Mouse (Mus musculus) CH12.LX (cell line): Measurements from ENCODE around the gene Syde1. TPM values are rescaled to one million over a fixed set of nuclear protein-coding genes. Genes with fewer than 3 reads are reported as not detected.

ENCODE experiments used
- DNase-seq: peaks from one replicate; pipeline ENCODE4 v3.0.0-alpha.2; 2013; ENCODE audit errors: extremely low read depth
- H3K27ac ChIP-seq: 2 replicates; pipeline ENCODE4 v1.5.1; 2012; ENCODE audit warnings: low read depth, mild to moderate bottlenecking, control low read depth, moderate library complexity; ENCODE audit not compliant: insufficient read depth
- H3K27me3 ChIP-seq: replicated peaks from 2 replicates; pipeline ENCODE3; 2012; ENCODE audit warnings: inconsistent platforms
- H3K36me3 ChIP-seq, 2 experiments: replicated peaks in 1 of 2; 2 replicates each; pipeline versions ENCODE3 to v1.6.1; 2012; ENCODE audit warnings: inconsistent platforms in 1 of 2, low read length in 1 of 2, mild to moderate bottlenecking in 1 of 2, mixed read lengths in 1 of 2, moderate library complexity in 1 of 2; ENCODE audit not compliant: control insufficient read depth in 1 of 2, insufficient read depth in 1 of 2
- H3K4me1 ChIP-seq, 2 experiments: 2 replicates each; pipeline ENCODE4 v1.6.1; 2012; ENCODE audit warnings: inconsistent platforms in 1 of 2, moderate library complexity in 1 of 2; ENCODE audit not compliant: insufficient read depth in 2 of 2, control insufficient read depth in 1 of 2
- H3K4me2 ChIP-seq: 2 replicates; pipeline ENCODE4 v1.6.1; 2012; ENCODE audit warnings: low read depth, mild to moderate bottlenecking, control low read depth; ENCODE audit not compliant: poor library complexity, insufficient read depth, severe bottlenecking
- H3K4me3 ChIP-seq, 3 experiments: fragments of 150-350 bp in 1 of 3; sonication (generic) in 1 of 3; replicated peaks in 1 of 3; 2 replicates each; pipeline versions ENCODE3 to v1.5.1; 2011 to 2012; ENCODE audit warnings: low read depth in 2 of 3, low read length in 2 of 3, mild to moderate bottlenecking in 2 of 3, moderate library complexity in 2 of 3, control low read depth in 1 of 3, improper control_type of control experiment in 1 of 3, inconsistent platforms in 1 of 3, mixed read lengths in 1 of 3; ENCODE audit not compliant: poor library complexity in 1 of 3
- H3K79me2 ChIP-seq: replicated peaks from 2 replicates; pipeline ENCODE4 v1.6.1; 2012; ENCODE audit warnings: mild to moderate bottlenecking, moderate library complexity; ENCODE audit not compliant: control insufficient read depth, poor library complexity, insufficient read depth, severe bottlenecking; ENCODE audit errors: extremely low read depth
- H3K9ac ChIP-seq: 2 replicates; pipeline ENCODE4 v1.6.1; 2012; ENCODE audit warnings: low read depth, mild to moderate bottlenecking, control low read depth, moderate library complexity; ENCODE audit not compliant: insufficient read depth
- H3K9me3 ChIP-seq: replicated peaks from 2 replicates; pipeline ENCODE3; 2012; ENCODE audit warnings: low read length, inconsistent platforms, mixed read lengths
- CHD1 ChIP-seq: IDR thresholded peaks from 2 replicates; pipeline ENCODE4 v1.6.1; 2012; ENCODE audit warnings: low read depth, low read length, improper control_type of control experiment, inconsistent platforms
- ELF1 ChIP-seq: IDR thresholded peaks from 2 replicates; pipeline ENCODE4 v1.6.1; 2014; ENCODE audit warnings: low read depth, mild to moderate bottlenecking, inconsistent platforms, low read length, improper control_type of control experiment
- ETS1 ChIP-seq: conservative IDR thresholded peaks from 2 replicates; pipeline ENCODE4 v1.6.1; 2012; ENCODE audit warnings: low read depth, mild to moderate bottlenecking, inconsistent platforms, low read length, improper control_type of control experiment, moderate library complexity
- GABPA ChIP-seq: IDR thresholded peaks from 2 replicates; pipeline ENCODE4 v1.6.1; 2012; ENCODE audit warnings: low read depth, low read length, improper control_type of control experiment, inconsistent platforms; ENCODE audit not compliant: insufficient replicate concordance
- HCFC1 ChIP-seq: IDR thresholded peaks from 2 replicates; pipeline ENCODE4 v1.6.1; 2012; ENCODE audit warnings: low read depth, mild to moderate bottlenecking, inconsistent platforms, low read length, improper control_type of control experiment
- JUN ChIP-seq: IDR thresholded peaks from 2 replicates; pipeline ENCODE4 v1.6.1; 2011; ENCODE audit warnings: low read depth, mild to moderate bottlenecking, low read length, improper control_type of control experiment, moderate library complexity; ENCODE audit not compliant: insufficient read depth
- JUND ChIP-seq: conservative IDR thresholded peaks from 2 replicates; pipeline ENCODE4 v1.6.1; 2011; ENCODE audit warnings: low read depth, low read length, improper control_type of control experiment
- MAX ChIP-seq: IDR thresholded peaks from 2 replicates; pipeline ENCODE4 v1.6.1; 2011; ENCODE audit warnings: low read length, improper control_type of control experiment
- MAZ ChIP-seq: IDR thresholded peaks from 2 replicates; pipeline ENCODE4 v1.6.1; 2012; ENCODE audit warnings: low read depth, mild to moderate bottlenecking, inconsistent platforms, low read length, improper control_type of control experiment, moderate library complexity
- MXI1 ChIP-seq: IDR thresholded peaks from 2 replicates; pipeline ENCODE4 v1.6.1; 2011; ENCODE audit warnings: mild to moderate bottlenecking, low read depth, low read length, improper control_type of control experiment
- MYC ChIP-seq: IDR thresholded peaks from 2 replicates; pipeline ENCODE4 v1.6.1; 2011; ENCODE audit warnings: low read depth, mild to moderate bottlenecking, improper control_type of control experiment, low read length
- NELFE ChIP-seq: IDR thresholded peaks from 2 replicates; pipeline ENCODE4 v1.6.1; 2011; ENCODE audit warnings: low read depth, low read length, improper control_type of control experiment
- PAX5 ChIP-seq: IDR thresholded peaks from 2 replicates; pipeline ENCODE4 v1.6.1; 2012; ENCODE audit warnings: low read length, inconsistent platforms, mixed read lengths
- POLR2A ChIP-seq: IDR thresholded peaks from 2 replicates; pipeline ENCODE4 v1.6.1; 2011; ENCODE audit warnings: low read depth, mild to moderate bottlenecking, improper control_type of control experiment, low read length
- POLR2AphosphoS2 ChIP-seq: IDR thresholded peaks from 2 replicates; pipeline ENCODE4 v1.6.1; 2011; ENCODE audit warnings: low read depth, low read length, improper control_type of control experiment
- RAD21 ChIP-seq: IDR thresholded peaks from 2 replicates; pipeline ENCODE4 v1.6.1; 2011; ENCODE audit warnings: low read depth, mild to moderate bottlenecking, low read length, improper control_type of control experiment, moderate library complexity
- SIN3A ChIP-seq: IDR thresholded peaks from 2 replicates; pipeline ENCODE4 v1.6.1; 2012; ENCODE audit warnings: low read length, improper control_type of control experiment, inconsistent platforms
- TBP ChIP-seq: conservative IDR thresholded peaks from 2 replicates; pipeline ENCODE4 v1.6.1; 2011; ENCODE audit warnings: low read depth, low read length, improper control_type of control experiment
- TCF12 ChIP-seq: IDR thresholded peaks from 2 replicates; pipeline ENCODE4 v1.6.1; 2014; ENCODE audit warnings: low read depth, mild to moderate bottlenecking, inconsistent platforms, low read length, improper control_type of control experiment
- USF1 ChIP-seq: IDR thresholded peaks from 2 replicates; pipeline ENCODE4 v1.6.1; 2014; ENCODE audit warnings: low read depth, mild to moderate bottlenecking, inconsistent platforms, low read length, improper control_type of control experiment
- USF2 ChIP-seq: conservative IDR thresholded peaks from 2 replicates; pipeline ENCODE4 v1.6.1; 2011; ENCODE audit warnings: low read depth, low read length, improper control_type of control experiment
- ZKSCAN1 ChIP-seq: IDR thresholded peaks from 2 replicates; pipeline ENCODE4 v1.6.1; 2012; ENCODE audit warnings: low read depth, inconsistent platforms, low read length, improper control_type of control experiment, borderline replicate concordance
- ZNF384 ChIP-seq: IDR thresholded peaks from 2 replicates; pipeline ENCODE4 v1.6.1; 2012; ENCODE audit warnings: low read depth, low read length, improper control_type of control experiment, inconsistent platforms
- dilution Hi-C: fragments of 300-500 bp; cut with MboI; formaldehyde crosslinking; loops from 2 replicates; pipeline ENCODE4 v1.14.3; 2020; ENCODE audit warnings: low sequenced_read_pairs; ENCODE audit not compliant: extremely low pct_unique_long_range_greater_than_20kb, extremely low pct_ligation_motif_present
- in situ Hi-C: fragments of 300-500 bp; cut with MboI; formaldehyde crosslinking; loops from 3 replicates; pipeline ENCODE4 v1.14.3; 2019; ENCODE audit warnings: low sequenced_read_pairs, low pct_ligation_motif_present, low pct_unique_long_range_greater_than_20kb, mixed read lengths
- polyA plus RNA-seq: library from polyadenylated mRNA; unstranded; fragments of >175 nt; gene quantifications from 2 replicates; pipeline ENCODE4 v1.2.1, GENCODE M21; 2012; ENCODE audit warnings: low read depth; ENCODE audit not compliant: insufficient read length
- total RNA-seq, 2 experiments: library from RNA; depleted of rRNA; stranded (reverse); fragments of 300-350 nt in 1 of 2; fragments of >200 nt in 1 of 2; gene quantifications; 2 replicates each; pipeline ENCODE4 v1.2.3; 2012 to 2014

The Syde1 gene
- total and polyA plus RNA-seq, 3 experiments = not detected

DNA sequence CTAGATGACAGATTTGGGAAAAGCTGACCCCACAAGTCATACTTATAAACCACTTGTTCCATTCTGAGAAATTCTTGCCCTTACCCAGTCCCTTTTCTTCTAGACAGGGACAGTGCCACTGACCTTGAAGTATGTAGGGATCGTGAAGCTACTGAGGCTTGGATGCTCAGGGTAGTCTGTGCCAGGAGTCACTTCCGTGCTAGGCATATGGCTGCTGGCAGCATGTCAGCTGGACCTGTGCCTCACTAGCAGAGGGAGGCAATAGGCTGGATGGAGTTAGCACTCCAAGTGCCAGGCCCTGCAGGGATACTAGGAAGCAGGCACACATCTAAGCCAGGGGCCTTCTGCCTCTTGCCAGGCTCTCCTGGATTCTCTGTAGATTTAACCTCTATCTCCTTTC, 16.1 kb downstream of the Syde1 start:
- no peak overlapping the region; the same call in 1 of the 2 replicates for H3K9ac ChIP-seq
- in situ Hi-C loops (no loop called here), dilution Hi-C loops (no loop called here)
- TF ChIP-seq NELFE (no peak), TCF12 (no peak)
- no peaks in the 10 kb centered on the region for H3K79me2 ChIP-seq
- peaks cover 17% of the 10 kb centered on the region for H3K27me3 ChIP-seq
- peak overlapping the region; percentile 86; the same call in 1 of the 2 replicates for H3K4me2 ChIP-seq
- peak overlapping the region in 2 of 3 experiments; percentile 74 to 89 for H3K4me3 ChIP-seq
- no peak for DNase-seq
- peaks cover 8 to 18% of the 10 kb centered on the region in 2 experiments for H3K4me1 ChIP-seq
- H3K27ac ChIP-seq = no peak overlapping the region
- peaks cover 28 to 45% of the 10 kb centered on the region in 2 experiments for H3K36me3 ChIP-seq
- H3K9me3 ChIP-seq = no peaks in the 10 kb centered on the region

GRCm38 (mm10) chr10:78575105-78575632, 16.6 kb downstream of the Syde1 start:
- Histone ChIP-seq H3K4me3 (peak overlapping the region; percentile 74 to 89 (median 82)), H3K9ac (peak overlapping the region; percentile 76), H3K36me3 (peaks cover 23 to 39% of the 10 kb centered on the region in 2 experiments), H3K27ac (no peak overlapping the region), H3K9me3 (no peaks in the 10 kb centered on the region), H3K27me3 (peaks cover 22% of the 10 kb centered on the region), H3K4me1 (peaks cover 8 to 22% of the 10 kb centered on the region in 2 experiments), H3K79me2 (no peaks in the 10 kb centered on the region), H3K4me2 (peak overlapping the region; percentile 86)
- TF ChIP-seq ETS1 (no peak), MXI1 (peak; percentile 26; the same call in 1 of the 2 replicates), POLR2AphosphoS2 (no peak), SIN3A (peak; percentile 73)
- dilution Hi-C loops (no loop called here), in situ Hi-C loops (no loop called here)
- no peak for DNase-seq

DNA sequence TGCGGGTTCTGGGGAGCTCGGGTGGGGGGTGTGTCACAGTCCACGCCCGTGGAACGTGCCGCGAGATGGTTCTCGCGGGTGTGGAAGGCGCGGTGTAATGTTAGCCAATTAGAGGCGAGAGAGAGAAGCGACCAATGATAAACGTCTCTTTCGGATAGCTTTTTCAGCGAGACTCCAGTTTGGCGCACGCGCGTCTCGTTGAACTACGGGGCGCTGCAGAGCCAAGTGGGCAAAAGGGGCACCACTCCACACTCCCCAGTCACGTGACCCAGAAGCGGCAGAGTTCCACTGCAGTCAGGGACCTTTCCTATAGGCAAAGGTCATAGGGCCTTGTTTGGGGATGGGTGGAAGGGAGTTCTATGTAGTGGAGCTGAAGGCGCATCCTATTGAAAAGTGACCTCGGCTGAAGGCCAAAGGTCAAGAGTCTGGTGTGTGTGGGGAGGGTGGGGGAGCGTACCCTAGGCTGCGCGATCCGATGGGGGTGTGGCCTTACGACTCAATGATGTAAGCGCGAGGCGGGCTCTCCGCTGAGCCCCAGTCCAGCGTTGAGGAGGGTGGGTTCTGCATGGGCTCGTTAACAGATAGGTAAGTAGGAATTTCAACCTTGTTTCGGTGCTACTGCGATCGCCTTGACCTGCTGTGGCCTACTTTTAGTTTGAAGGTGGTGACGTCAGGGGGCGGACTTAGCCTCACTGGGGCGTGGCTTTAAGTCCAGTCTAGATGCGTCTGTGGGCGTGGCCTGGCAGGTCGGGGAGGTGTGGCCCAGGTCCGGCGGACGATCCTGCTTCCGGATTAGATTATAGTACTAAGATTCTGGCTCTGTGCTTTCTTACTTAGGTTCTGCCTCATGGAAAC, 17.3 kb downstream of the Syde1 start, which contains the start of gene Ilvbl:
Ilvbl (plus strand) TSS at position 97 of the 855 bp plus-strand sequence.
- H3K4me3 ChIP-seq = peak within 1 kb of the TSS; percentile 74 to 89 (median 82)
- peaks cover 28% of the 10 kb centered on the region for H3K27me3 ChIP-seq
- dilution Hi-C loops = no loop called here
- H3K36me3 ChIP-seq = peaks cover 16 to 33% of the 10 kb centered on the region in 2 experiments
- H3K4me2 ChIP-seq = peak within 1 kb of the TSS; percentile 86
- H3K9me3 ChIP-seq = no peaks in the 10 kb centered on the region
- H3K27ac ChIP-seq = peak within 1 kb of the TSS; percentile 91
- in situ Hi-C loops = no loop called here
- DNase-seq = peak; percentile 93
- H3K9ac ChIP-seq = peak within 1 kb of the TSS; percentile 77
- H3K79me2 ChIP-seq = no peaks in the 10 kb centered on the region
- H3K4me1 ChIP-seq = peaks cover 8 to 22% of the 10 kb centered on the region in 2 experiments
- TF ChIP-seq CHD1 = no peak
- TF ChIP-seq JUN = no peak
- TF ChIP-seq MAX = peak; percentile 86
- peak; percentile 63 for TF ChIP-seq POLR2A
- TF ChIP-seq ETS1 = 0 out of 2 replicates have a peak, but pooled peaks have one; percentile 8
- TF ChIP-seq PAX5 = no peak
- no peak for TF ChIP-seq NELFE
- TF ChIP-seq USF2 = peak; percentile 93
- no peak for TF ChIP-seq GABPA
- no peak for TF ChIP-seq ZKSCAN1
- TF ChIP-seq ZNF384 = no peak
- TF ChIP-seq HCFC1 = peak; percentile 65
- TF ChIP-seq MYC = no peak
- peak; percentile 95 for TF ChIP-seq USF1
- peak; percentile 73; the same call in 1 of the 2 replicates for TF ChIP-seq TBP
- peak; percentile 81; the same call in 1 of the 2 replicates for TF ChIP-seq MAZ
- TF ChIP-seq JUND = no peak
- no peak for TF ChIP-seq RAD21
- peak; percentile 87 for TF ChIP-seq ELF1
